Mouse (Mus musculus) liver, postnatal 0 days (tissue): ENCODE results near the gene Nr2f1.

Experiments
- CTCF ChIP-seq: sonication (generic); IDR thresholded peaks from 2 replicates; pipeline ENCODE4 v1.5.1; 2016; ENCODE audit warnings: antibody characterized with exemption, low read depth
- EP300 ChIP-seq: IDR thresholded peaks from 2 replicates; pipeline ENCODE4 v1.6.1; 2016; ENCODE audit warnings: antibody characterized with exemption, low read depth, mild to moderate bottlenecking

DNA sequence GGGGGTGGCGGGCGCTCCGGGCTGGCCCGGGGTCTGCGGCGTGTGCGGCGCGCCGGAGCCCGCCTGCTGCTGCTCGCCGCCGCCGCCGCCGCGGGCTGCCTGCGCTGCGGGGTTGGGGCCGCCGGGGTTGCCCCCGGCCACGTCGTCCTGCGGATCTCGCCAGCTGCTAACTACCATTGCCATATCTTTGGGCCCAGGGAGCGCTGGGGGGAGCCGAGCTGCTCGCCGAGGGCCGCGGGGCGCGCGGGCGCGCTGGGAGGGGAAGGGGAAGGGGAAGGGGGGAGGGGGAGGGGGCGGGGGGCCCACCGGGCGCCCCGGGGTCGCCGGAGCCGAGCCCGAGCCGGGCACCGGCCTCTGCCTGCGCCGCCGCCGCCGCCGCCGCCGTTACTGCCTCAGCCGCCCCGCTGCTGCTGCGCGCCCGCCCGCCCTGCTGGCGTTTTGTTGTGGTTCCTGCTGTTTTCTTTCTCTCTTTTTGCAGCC, 1.1 kb downstream of the Nr2f1 start:
- TF ChIP-seq CTCF (no peak), EP300 (no peak)
